Mouse (Mus musculus) thymus, postnatal 4 days (tissue): ENCODE data around the gene Dpyd.

Experiments used
- DNase-seq: peaks from one replicate; pipeline ENCODE4 v3.0.0; 2021

Gene Dpyd

GRCm38 (mm10) chr3:119368931-119369330 is 807.0 kb downstream of the Dpyd start:
- no peak for DNase-seq

- no peak for DNase-seq
These were observed 819.2 kb downstream of the Dpyd start for GRCm38 (mm10) chr3:119381119-119381518.

GRCm38 (mm10) chr3:119382395-119382794 is 820.5 kb downstream of the Dpyd start:
- no peak for DNase-seq

- no peak for DNase-seq
These were observed 825.6 kb downstream of the Dpyd start for GRCm38 (mm10) chr3:119387332-119388105.

- no peak for DNase-seq
These were observed 835.3 kb downstream of the Dpyd start for GRCm38 (mm10) chr3:119397205-119397604.

GRCm38 (mm10) chr3:119402836-119403728 is 841.2 kb downstream of the Dpyd start:
- DNase-seq: no peak

- DNase-seq: no peak
These were observed 857.3 kb downstream of the Dpyd start for GRCm38 (mm10) chr3:119419087-119419709.

GRCm38 (mm10) chr3:119419745-119420144 is 857.8 kb downstream of the Dpyd start:
- DNase-seq: no peak

- no peak for DNase-seq
These were observed 869.4 kb downstream of the Dpyd start for GRCm38 (mm10) chr3:119431339-119431738.

GRCm38 (mm10) chr3:119431757-119432156 is 869.8 kb downstream of the Dpyd start:
- no peak for DNase-seq

- DNase-seq: no peak
These were observed 885.6 kb downstream of the Dpyd start for GRCm38 (mm10) chr3:119447559-119447958.

- no peak for DNase-seq
These were observed 902.1 kb downstream of the Dpyd start for GRCm38 (mm10) chr3:119464073-119464472.

- no peak for DNase-seq
These were observed 902.5 kb downstream of the Dpyd start for GRCm38 (mm10) chr3:119464479-119464878.

GRCm38 (mm10) chr3:119467723-119468122 is 905.8 kb downstream of the Dpyd start:
- DNase-seq: no peak
